Mouse (Mus musculus) adrenal gland (tissue): ENCODE data around the gene Rad51d.
"Not testable (repeated sequence)": the region's sequence is repeated elsewhere in the genome, so short reads cannot be mapped to it uniquely, and the experiment has no call there.

Experiments used
- intact Hi-C: fragments of 180-260 bp; cut with DNase I; formaldehyde crosslinking; loops from one replicate; pipeline ENCODE4 v1.15.1; 2025
- long read RNA-seq, 2 experiments: library from polyadenylated mRNA; unstranded; transcript quantifications; one replicate each; pipeline ENCODE4 v2.0.0; 2020; ENCODE audit warnings: borderline replicate concordance in 1 of 2; ENCODE audit not compliant: insufficient replicate concordance in 1 of 2

The Rad51d gene
- long read RNA-seq, experiment 1, transcript Rad51d-201 (10 exons, 3,426 nt) = major isoform, 5 of 7 reads
- long read RNA-seq, experiment 1, partial matches to known transcripts = 0 of 7 reads
- long read RNA-seq, experiment 1, other reads (novel, unspliced or antisense) = 2 of 7 reads
- long read RNA-seq, experiment 2, transcript Rad51d-201 (10 exons, 3,426 nt) = major isoform, 5 of 5 reads
- long read RNA-seq, experiment 2, partial matches to known transcripts = 0 of 5 reads
- long read RNA-seq, experiment 2, other reads (novel, unspliced or antisense) = 0 of 5 reads

- intact Hi-C loops = loop anchor here (2.0 to 5.0 kb wide), 4 partner anchors 143 to 656 kb away; no protein-coding TSS in a partner anchor
These were observed at the start of gene Rad51d for GRCm38 (mm10) chr11:82890342-82890762. Gene Rad51d, minus strand, starts transcription at chr11:82890614.

GRCm38 (mm10) chr11:82933186-82933585 is 42.8 kb upstream of the Rad51d start:
- intact Hi-C loops = no loop called here

- intact Hi-C loops = not testable (repeated sequence)
These were observed 41.4 kb upstream of the Rad51d start for GRCm38 (mm10) chr11:82931671-82932450.

GRCm38 (mm10) chr11:82931161-82931560 is 40.7 kb upstream of the Rad51d start:
- intact Hi-C loops = not testable (repeated sequence)

GRCm38 (mm10) chr11:82930391-82930955 is 40.1 kb upstream of the Rad51d start:
- intact Hi-C loops = not testable (repeated sequence)

GRCm38 (mm10) chr11:82929633-82929950 is 39.2 kb upstream of the Rad51d start:
- intact Hi-C loops = no loop called here

GRCm38 (mm10) chr11:82928897-82929632 is 38.7 kb upstream of the Rad51d start:
- intact Hi-C loops = no loop called here

- intact Hi-C loops = not testable (repeated sequence)
These were observed 33.5 kb upstream of the Rad51d start for GRCm38 (mm10) chr11:82923910-82924309.

- intact Hi-C loops = no loop called here
These were observed 31.3 kb upstream of the Rad51d start for GRCm38 (mm10) chr11:82921691-82922090.

- intact Hi-C loops = no loop called here
These were observed 30.4 kb upstream of the Rad51d start for GRCm38 (mm10) chr11:82920768-82921167.

- intact Hi-C loops = loop anchor here (1.0 to 10.0 kb wide), 2 partner anchors 44 to 130 kb away; no protein-coding TSS in a partner anchor
These were observed 24.4 kb upstream of the Rad51d start for GRCm38 (mm10) chr11:82914711-82915352.

GRCm38 (mm10) chr11:82910679-82911389 is 20.4 kb upstream of the Rad51d start:
- intact Hi-C loops = loop anchor here (10.0 kb wide), 1 partner anchor 134 kb away; no protein-coding TSS in a partner anchor

- intact Hi-C loops = loop anchor here (10.0 kb wide), 1 partner anchor 135 kb away; no protein-coding TSS in a partner anchor
These were observed 19.8 kb upstream of the Rad51d start, which contains the start of gene Unc45b for GRCm38 (mm10) chr11:82910250-82910649. Gene Unc45b, plus strand, starts transcription at chr11:82910550.

- intact Hi-C loops = no loop called here
These were observed 18.2 kb upstream of the Rad51d start for GRCm38 (mm10) chr11:82908608-82908989.

GRCm38 (mm10) chr11:82907651-82908607 is 17.5 kb upstream of the Rad51d start, which contains the start of gene Nle1:
Gene Nle1, minus strand, starts transcription at chr11:82908411.
- intact Hi-C loops = no loop called here

- intact Hi-C loops = no loop called here
These were observed 15.4 kb upstream of the Rad51d start for GRCm38 (mm10) chr11:82905816-82906215.

- intact Hi-C loops = no loop called here
These were observed 14.5 kb upstream of the Rad51d start for GRCm38 (mm10) chr11:82904952-82905351.

- intact Hi-C loops = no loop called here
These were observed 11.3 kb upstream of the Rad51d start for GRCm38 (mm10) chr11:82901606-82902310.
